Mouse (Mus musculus) spleen, adult 2 months (tissue): Measurements from ENCODE around the gene Pcbp2. TPM values are rescaled to one million over a fixed set of nuclear protein-coding genes. Genes with fewer than 3 reads are reported as not detected.
A peak's percentile ranks its signal among the peaks of the same experiment; 100 is the strongest.

Experiments
- DNase-seq, 2 experiments: peaks; one replicate each; pipeline versions ENCODE4 v3.0.0 to v3.0.0-alpha.2; 2012 to 2021; ENCODE audit warnings: low spot score in 2 of 2, low read depth in 1 of 2
- H3K27ac ChIP-seq: fragments of 200-500 bp; 2 replicates; pipeline ENCODE4 v1.5.1; 2012; ENCODE audit warnings: low read length, inconsistent platforms; ENCODE audit not compliant: insufficient read depth
- H3K27me3 ChIP-seq: fragments of 200-500 bp; 2 replicates; pipeline ENCODE4 v1.6.1; 2012; ENCODE audit warnings: mild to moderate bottlenecking, moderate library complexity, low read length, inconsistent platforms; ENCODE audit not compliant: control insufficient read depth, insufficient read depth
- H3K36me3 ChIP-seq: fragments of 200-500 bp; 2 replicates; pipeline ENCODE4 v1.6.1; 2012; ENCODE audit warnings: mild to moderate bottlenecking, low read length, inconsistent platforms; ENCODE audit not compliant: control insufficient read depth, insufficient read depth
- H3K4me1 ChIP-seq: fragments of 200-500 bp; 2 replicates; pipeline ENCODE4 v1.6.1; 2011; ENCODE audit warnings: inconsistent platforms; ENCODE audit not compliant: control insufficient read depth, insufficient read depth, insufficient read length
- H3K4me3 ChIP-seq: fragments of 200-500 bp; 2 replicates; pipeline ENCODE4 v1.5.1; 2011; ENCODE audit warnings: mild to moderate bottlenecking, inconsistent platforms; ENCODE audit not compliant: insufficient read depth, insufficient read length; ENCODE audit errors: extremely low read depth
- CTCF ChIP-seq: fragments of 200-500 bp; IDR thresholded peaks from 2 replicates; pipeline ENCODE4 v1.5.1; 2011; ENCODE audit warnings: mild to moderate bottlenecking, inconsistent platforms; ENCODE audit not compliant: insufficient read depth, insufficient read length, insufficient replicate concordance; ENCODE audit errors: extremely low read depth
- POLR2A ChIP-seq: fragments of 200-500 bp; IDR thresholded peaks from 2 replicates; pipeline ENCODE4 v1.6.1; 2011; ENCODE audit warnings: low read depth, low read length, inconsistent platforms
- WGBS: fragments of 180-500 bp; shearing (Covaris S2); methylation state at CpG from one replicate; pipeline ENCODE4 v1.1.7; 2018; 5-methylcytosine and 5-hydroxymethylcytosine counted together
- polyA plus RNA-seq: library from polyadenylated mRNA; depleted of rRNA; stranded (reverse); fragments of >200 nt; gene quantifications from 2 replicates; pipeline ENCODE4 v1.2.3, GENCODE M21; 2012

Pcbp2 gene
- polyA plus RNA-seq, 1 experiment: 378 TPM

DNA sequence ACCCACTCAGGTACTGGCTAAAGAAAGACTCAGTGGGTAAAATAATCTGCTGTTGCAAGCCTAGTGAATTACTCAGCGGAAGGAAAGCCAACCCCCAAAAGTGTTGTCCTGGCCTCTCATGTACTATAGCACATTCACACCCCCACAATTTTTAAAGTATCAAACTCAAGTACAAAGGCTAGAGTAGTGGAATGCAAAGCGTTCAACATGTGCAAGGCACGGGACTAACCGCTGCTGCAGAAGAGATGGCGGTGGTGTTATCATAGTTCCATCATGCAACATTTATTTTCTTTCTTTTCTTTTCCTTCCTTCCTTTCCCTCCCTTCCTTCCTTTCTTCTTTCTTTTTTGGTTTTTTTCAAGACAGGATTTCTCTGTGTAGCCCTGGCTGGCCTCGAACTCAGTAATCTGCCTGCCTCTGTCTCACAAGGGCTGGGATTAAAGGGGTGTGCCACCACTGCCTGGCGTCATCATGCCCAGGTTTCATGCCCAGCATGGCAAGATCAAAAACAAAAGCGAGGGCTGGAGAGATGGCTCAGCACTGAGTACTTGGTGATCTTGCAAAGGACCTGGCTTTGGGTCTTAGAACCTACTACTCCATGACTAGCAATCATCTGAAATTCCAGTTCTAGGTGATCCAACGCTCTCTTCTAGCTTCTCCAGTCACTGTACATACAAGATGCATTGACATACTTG is 35.6 kb downstream of the Pcbp2 start:
- Histone ChIP-seq H3K4me1 (peaks cover 3% of the 10 kb centered on the region), H3K27ac (no peak overlapping the region), H3K27me3 (no peaks in the 10 kb centered on the region), H3K4me3 (no peak overlapping the region), H3K36me3 (peaks cover 22% of the 10 kb centered on the region)
- TF ChIP-seq POLR2A (no peak), CTCF (no peak)
- 79% methylated on average over 9 of the region's 9 CpGs for WGBS
- DNase-seq: no peak

DNA sequence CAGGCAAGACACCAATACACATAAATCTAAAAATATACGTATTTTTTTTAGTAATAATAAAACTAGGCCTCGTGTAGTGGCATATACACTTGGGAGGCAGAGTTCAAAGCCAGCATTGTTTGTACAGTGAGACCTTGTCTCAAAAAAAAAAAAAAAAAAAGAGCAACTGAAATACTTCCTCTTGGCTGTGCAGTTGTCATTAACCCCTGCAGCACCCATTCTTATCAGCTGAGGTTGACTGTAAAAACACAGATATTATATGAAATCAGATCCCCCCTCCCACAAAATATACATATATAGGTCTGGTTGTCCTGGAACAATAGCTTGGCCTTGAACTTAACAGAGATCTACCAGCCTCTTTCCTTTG is 36.1 kb downstream of the Pcbp2 start:
- no peak for TF ChIP-seq POLR2A
- no peak for TF ChIP-seq CTCF
- Histone ChIP-seq H3K4me1 (peaks cover 3% of the 10 kb centered on the region), H3K27ac (no peak overlapping the region), H3K27me3 (no peaks in the 10 kb centered on the region), H3K36me3 (peaks cover 17% of the 10 kb centered on the region), H3K4me3 (no peak overlapping the region)
- DNase-seq: no peak
- 19% methylated on average over 2 of the region's 2 CpGs for WGBS

DNA sequence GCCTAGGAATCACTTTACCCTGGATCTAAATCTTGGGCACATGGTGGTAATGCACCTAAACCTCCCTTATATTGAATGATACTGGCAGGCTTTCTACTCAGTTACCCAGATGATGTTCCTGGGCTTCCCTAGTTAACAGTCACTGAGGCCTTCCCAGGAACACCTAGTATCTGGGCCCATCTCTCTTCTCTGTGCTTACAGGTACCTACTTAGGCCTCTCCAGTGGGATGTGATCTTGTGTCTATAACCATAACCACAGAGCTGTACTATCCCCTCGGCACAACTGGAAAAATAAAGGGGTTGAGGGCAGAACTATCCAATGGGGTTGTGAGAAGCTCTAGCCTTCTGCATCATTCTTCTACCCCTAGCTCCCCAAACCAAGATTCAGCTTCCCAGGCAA is 36.5 kb downstream of the Pcbp2 start:
- no peak for TF ChIP-seq POLR2A
- TF ChIP-seq CTCF: no peak
- 77% methylated on average over 1 of the region's 1 CpGs for WGBS
- Histone ChIP-seq H3K4me1 (peaks cover 3% of the 10 kb centered on the region), H3K4me3 (no peak overlapping the region), H3K27ac (no peak overlapping the region), H3K36me3 (peaks cover 15% of the 10 kb centered on the region), H3K27me3 (no peaks in the 10 kb centered on the region)
- DNase-seq: no peak

DNA sequence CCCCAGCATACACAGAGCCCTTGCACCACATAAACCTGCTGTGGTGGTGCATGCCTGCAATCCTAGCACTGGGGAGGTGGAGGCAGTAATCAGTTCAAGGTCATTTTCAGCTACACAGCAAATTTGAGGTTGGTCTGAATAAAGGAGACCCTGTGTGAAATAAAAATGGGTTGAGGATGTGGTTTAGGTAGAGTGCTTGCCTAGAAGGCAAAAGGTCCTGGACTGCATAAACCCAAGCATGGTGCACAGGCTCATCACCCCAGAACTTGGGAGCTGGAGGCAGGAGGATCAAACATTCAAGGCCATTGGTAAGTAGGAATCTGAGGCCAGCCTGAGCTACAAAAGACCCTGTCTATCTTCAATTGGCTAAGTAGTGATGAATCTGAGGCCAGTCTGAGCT is 37.2 kb downstream of the Pcbp2 start:
- Histone ChIP-seq H3K27ac (no peak overlapping the region), H3K4me1 (peaks cover 3% of the 10 kb centered on the region), H3K4me3 (no peak overlapping the region), H3K36me3 (peaks cover 12% of the 10 kb centered on the region), H3K27me3 (no peaks in the 10 kb centered on the region)
- no peak for DNase-seq
- no peak for TF ChIP-seq CTCF
- TF ChIP-seq POLR2A: no peak

DNA sequence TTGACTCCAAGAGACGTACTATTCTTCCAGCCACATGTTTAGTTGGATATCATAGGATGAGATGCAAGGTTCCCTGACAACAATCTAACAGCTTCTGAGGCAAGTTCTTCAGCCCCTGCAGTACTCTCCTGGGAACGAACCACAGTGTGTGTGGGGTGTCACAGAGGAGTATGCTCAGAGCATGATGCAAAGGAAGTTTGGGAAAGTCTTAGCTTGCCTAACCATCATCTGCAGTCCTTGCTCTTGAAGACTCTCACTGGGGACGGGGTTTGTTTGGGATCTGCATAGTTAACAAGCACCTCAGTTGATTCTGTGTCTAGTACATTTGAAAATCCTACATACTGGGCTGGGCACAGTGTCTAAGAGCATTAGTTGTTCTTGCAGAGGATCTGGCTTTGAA is 38.0 kb downstream of the Pcbp2 start:
- H3K4me1 ChIP-seq: peaks cover 3% of the 10 kb centered on the region
- DNase-seq: no peak
- H3K36me3 ChIP-seq: peaks cover 11% of the 10 kb centered on the region
- no peak overlapping the region for H3K4me3 ChIP-seq
- no peak overlapping the region for H3K27ac ChIP-seq
- TF ChIP-seq CTCF (no peak), POLR2A (no peak)
- no peaks in the 10 kb centered on the region for H3K27me3 ChIP-seq
- 90% methylated on average over 3 of the region's 3 CpGs for WGBS

DNA sequence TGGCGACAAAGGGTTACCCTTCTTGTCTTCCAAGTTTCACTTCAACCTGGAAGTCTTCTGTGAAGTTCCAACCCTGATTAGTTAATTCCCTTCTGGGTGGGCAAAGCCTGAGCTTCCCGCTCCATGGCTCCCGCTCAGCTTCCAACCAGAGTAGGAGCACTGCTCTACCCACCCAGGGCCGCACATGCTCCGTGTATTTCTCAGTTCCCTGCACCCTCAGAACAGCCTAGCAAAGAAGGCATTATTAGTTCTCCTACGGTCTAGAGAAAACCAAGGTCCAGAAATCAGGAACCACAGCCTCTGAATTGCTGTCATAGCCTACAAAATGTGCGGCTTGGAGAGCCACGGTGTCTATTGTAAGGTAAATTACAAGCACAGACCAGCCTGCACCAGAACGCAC is 39.8 kb downstream of the Pcbp2 start:
- DNase-seq: no peak
- peaks cover 1% of the 10 kb centered on the region; the same call in 1 of the 2 replicates for H3K36me3 ChIP-seq
- peaks cover 3% of the 10 kb centered on the region for H3K4me1 ChIP-seq
- H3K27me3 ChIP-seq: no peaks in the 10 kb centered on the region
- no peak overlapping the region for H3K27ac ChIP-seq
- 31% methylated on average over 9 of the region's 9 CpGs for WGBS
- TF ChIP-seq POLR2A: no peak
- peak overlapping the region; percentile 61 for H3K4me3 ChIP-seq

DNA sequence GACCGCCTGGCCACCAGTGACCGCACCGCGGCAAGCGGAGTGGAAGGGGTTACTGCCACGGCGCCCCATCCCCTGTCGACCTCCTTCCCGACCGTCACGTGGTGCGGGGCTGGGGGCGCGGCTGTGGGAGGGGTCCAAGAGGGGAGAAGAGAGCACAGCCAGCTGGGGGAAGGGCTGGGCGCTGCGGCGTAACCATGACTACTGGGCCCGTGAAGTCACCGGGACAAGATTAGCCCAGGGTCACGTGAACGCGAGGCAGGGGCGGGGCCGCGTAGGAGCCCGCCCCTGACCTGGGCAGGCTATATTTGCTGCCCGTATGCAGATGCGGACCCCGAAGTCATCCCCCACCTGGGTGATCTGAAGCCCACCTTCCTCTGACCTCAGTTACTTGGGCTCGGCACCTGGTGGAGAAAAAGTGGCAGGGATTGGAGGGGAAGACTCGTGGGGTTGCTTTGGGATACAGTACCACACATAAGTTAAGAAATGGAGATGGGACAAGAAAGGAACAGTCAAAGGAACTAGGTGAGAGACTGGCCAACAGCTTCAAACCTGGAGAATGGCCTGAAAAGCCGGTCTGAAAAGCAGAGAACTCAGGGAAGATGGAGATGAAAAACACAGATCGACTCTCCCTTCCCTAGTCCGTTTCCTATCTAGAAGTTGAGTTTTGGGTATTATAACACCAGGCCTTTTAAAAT is 40.4 kb downstream of the Pcbp2 start:
- Histone ChIP-seq H3K4me1 (peaks cover 3% of the 10 kb centered on the region), H3K4me3 (peak overlapping the region; percentile 61), H3K27me3 (no peaks in the 10 kb centered on the region), H3K36me3 (no peaks in the 10 kb centered on the region), H3K27ac (no peak overlapping the region)
- DNase-seq: peak; percentile 50 to 75
- 4% methylated on average over 34 of the region's 34 CpGs for WGBS
- TF ChIP-seq CTCF: no peak
- no peak for TF ChIP-seq POLR2A
